Mouse (Mus musculus): ENCODE results near the gene Pkhd1.

- TF ChIP-seq GATA1 (IDR thresholded peaks at IDR 0.05; ENCODE audit: low read length): no peak
- TF ChIP-seq TAL1 (IDR thresholded peaks at IDR 0.05; ENCODE audit: low read length): no peak
Observed at GRCm38 (mm10) chr1:20554398-20554797, 63.5 kb downstream of the Pkhd1 start.
